Mouse (Mus musculus): ENCODE results near the gene Nek9.

GRCm38 (mm10) chr12:85280845-85281651 lies 58.1 kb downstream of the Nek9 start:
- no peak for TF ChIP-seq CTCF (IDR thresholded peaks at IDR 0.05; ENCODE audit: extremely low read depth, insufficient read length, insufficient replicate concordance, low read depth, low read length)
- TF ChIP-seq POLR2A (IDR thresholded peaks at IDR 0.05; ENCODE audit: low read depth, low read length): no peak
